Mouse (Mus musculus): Measurements from ENCODE around the gene Anxa2. TPM values are rescaled to one million over a fixed set of nuclear protein-coding genes. Genes with fewer than 3 reads are reported as not detected.

The Anxa2 gene
- total RNA-seq, 4 experiments from 2014 or later, result 48.1 to 87.1 (median 65.2) TPM

- DNase-seq (ENCODE audit: low spot score), result no peak
Observed at GRCm38 (mm10) chr9:69511881-69512590, 58.6 kb downstream of the Anxa2 start.

GRCm38 (mm10) chr9:69512726-69513125, 59.3 kb downstream of the Anxa2 start:
- no peak for DNase-seq (ENCODE audit: low spot score)

- no peak for DNase-seq (ENCODE audit: low spot score)
Observed at GRCm38 (mm10) chr9:69514206-69514605, 60.8 kb downstream of the Anxa2 start.

GRCm38 (mm10) chr9:69515416-69515815, 62.0 kb downstream of the Anxa2 start:
- no peak for DNase-seq (ENCODE audit: low spot score)

- no peak for DNase-seq (ENCODE audit: low spot score)
Observed at GRCm38 (mm10) chr9:69517387-69518035, 64.1 kb downstream of the Anxa2 start.

Small RNA genes within 50 kb of the gene (microRNA-seq; reads per million reads assigned to microRNA genes)
- gene Mir3109, result 1.7 reads per million

Other genes starting within 250 kb of the Anxa2 start
- 1 to 10 TPM; 5.4 to 7.4 (median 6.7) TPM for gene Ice2, start 55.7 kb upstream of the Anxa2 start, total RNA-seq (2022)